Mouse (Mus musculus) ovary, postnatal 14 days (tissue): ENCODE measurements around the gene Gm10188.

Source experiments
- DNase-seq: peaks from one replicate; pipeline ENCODE4 v3.0.0; 2022; ENCODE audit warnings: low spot score

Gene Gm10188

GRCm38 (mm10) chr1:132226297-132227080 is 3.1 kb downstream of the Gm10188 start:
- no peak for DNase-seq

- no peak for DNase-seq
Observed at GRCm38 (mm10) chr1:132222166-132222565, 7.4 kb downstream of the Gm10188 start.

GRCm38 (mm10) chr1:132221627-132222026 is 7.9 kb downstream of the Gm10188 start:
- DNase-seq: no peak

- DNase-seq: no peak
Observed at GRCm38 (mm10) chr1:132216276-132216675, 13.3 kb downstream of the Gm10188 start.

GRCm38 (mm10) chr1:132213076-132213475 is 16.5 kb downstream of the Gm10188 start:
- no peak for DNase-seq

- peak; percentile 39 for DNase-seq
Observed at GRCm38 (mm10) chr1:132212218-132212617, 17.3 kb downstream of the Gm10188 start.

- DNase-seq: no peak
Observed at GRCm38 (mm10) chr1:132211672-132212071, 17.9 kb downstream of the Gm10188 start.

- DNase-seq: no peak
Observed at GRCm38 (mm10) chr1:132210922-132211321, 18.6 kb downstream of the Gm10188 start.

DNA sequence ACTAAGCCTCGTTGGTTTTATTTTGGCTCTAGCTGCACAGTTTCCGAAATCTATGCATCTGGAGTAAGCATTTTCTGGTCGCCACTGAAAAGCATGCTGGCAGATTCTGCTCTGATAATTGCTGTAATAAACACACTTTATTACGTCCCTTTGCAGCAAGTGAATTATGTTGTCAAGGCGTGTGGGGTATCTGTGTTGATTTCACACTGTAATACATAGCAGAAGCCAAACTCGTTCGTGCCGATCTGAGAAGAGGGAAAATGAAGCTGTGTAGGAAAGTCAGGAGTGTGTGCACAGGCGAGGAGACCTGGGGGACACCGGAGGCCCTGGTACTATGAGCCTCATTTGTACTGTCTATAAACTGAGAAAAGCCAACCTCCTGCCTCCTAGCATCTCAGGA is 20.2 kb downstream of the Gm10188 start:
- no peak for DNase-seq

- DNase-seq: no peak
Observed at GRCm38 (mm10) chr1:132208154-132208553, 21.4 kb downstream of the Gm10188 start.

DNA sequence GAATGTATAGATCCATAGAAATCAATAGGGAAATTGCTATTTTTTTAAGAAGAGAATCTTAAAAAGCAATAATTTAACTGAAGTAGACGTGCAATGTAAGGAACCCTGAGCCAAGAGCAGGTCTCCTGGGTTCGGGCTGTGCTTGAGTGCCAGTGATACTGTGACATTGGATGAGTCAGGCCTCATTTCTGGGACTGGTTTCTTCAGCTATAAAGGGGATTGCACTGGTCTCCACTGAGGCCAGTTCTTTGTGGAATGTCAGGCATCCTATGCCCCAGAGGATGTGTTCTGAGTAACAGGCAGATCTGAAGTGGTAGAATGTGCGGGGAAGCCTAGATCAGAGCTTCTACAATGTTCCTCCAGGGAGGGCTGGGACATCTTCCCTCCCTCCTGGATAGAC is 22.7 kb downstream of the Gm10188 start:
- no peak for DNase-seq

GRCm38 (mm10) chr1:132205958-132206357 is 23.6 kb downstream of the Gm10188 start:
- DNase-seq: no peak

DNA sequence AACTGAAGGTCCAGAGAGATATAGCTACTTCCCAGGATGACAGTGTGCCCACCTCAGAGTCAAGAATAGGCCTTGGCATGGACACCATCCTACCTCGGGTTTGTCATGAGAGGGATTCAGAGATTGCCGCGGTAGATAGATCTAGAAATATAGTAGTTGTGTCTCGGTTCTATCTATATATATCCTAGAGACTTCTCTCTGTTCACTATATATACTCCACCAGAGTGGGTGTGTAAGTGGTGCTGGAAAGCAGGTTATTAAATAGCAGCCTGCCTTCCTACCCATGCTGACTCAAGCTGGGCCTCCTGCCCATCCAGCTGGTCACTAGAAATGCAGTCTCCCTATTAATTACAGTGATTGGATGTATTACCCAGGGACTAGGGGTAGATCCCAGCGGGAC is 26.8 kb downstream of the Gm10188 start:
- DNase-seq: no peak

- no peak for DNase-seq
Observed at GRCm38 (mm10) chr1:132201936-132202335, 27.6 kb downstream of the Gm10188 start.

- no peak for DNase-seq
Observed at GRCm38 (mm10) chr1:132201511-132201860, 28.1 kb downstream of the Gm10188 start.

- no peak for DNase-seq
Observed at GRCm38 (mm10) chr1:132200562-132201510, 28.7 kb downstream of the Gm10188 start.

GRCm38 (mm10) chr1:132199934-132200333 is 29.6 kb downstream of the Gm10188 start:
- no peak for DNase-seq

DNA sequence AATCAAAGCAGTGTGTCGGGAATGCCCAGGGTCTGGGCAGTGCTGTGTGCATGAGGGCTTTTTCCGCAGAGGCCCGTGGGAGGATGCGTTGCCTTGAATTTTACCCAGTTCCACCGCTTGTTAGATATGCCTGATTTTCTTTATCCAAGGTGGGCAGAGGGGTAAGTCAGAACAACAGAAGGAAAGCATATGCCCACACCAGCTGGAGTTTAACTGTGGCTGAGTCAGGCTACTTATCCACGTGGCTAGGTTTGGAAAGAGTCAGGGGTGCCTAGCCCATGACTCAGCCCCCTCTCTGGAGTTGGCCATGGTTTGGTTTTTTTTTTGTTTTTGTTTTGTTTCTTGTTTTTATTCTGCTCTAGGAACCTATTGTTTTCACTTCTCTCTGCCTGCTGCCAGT is 30.3 kb downstream of the Gm10188 start:
- DNase-seq: no peak

- DNase-seq: no peak
Observed at GRCm38 (mm10) chr1:132198401-132199071, 31.0 kb downstream of the Gm10188 start.

GRCm38 (mm10) chr1:132197666-132198065 is 31.9 kb downstream of the Gm10188 start:
- no peak for DNase-seq

GRCm38 (mm10) chr1:132196337-132196736 is 33.2 kb downstream of the Gm10188 start:
- no peak for DNase-seq

- DNase-seq: no peak
Observed at GRCm38 (mm10) chr1:132195681-132196080, 33.9 kb downstream of the Gm10188 start.

GRCm38 (mm10) chr1:132195100-132195499 is 34.5 kb downstream of the Gm10188 start:
- no peak for DNase-seq
